Mouse (Mus musculus): Measurements from ENCODE around the gene Accsl.
A peak's percentile ranks its signal among the peaks of the same experiment; 100 is the strongest.

Gene Accsl

GRCm38 (mm10) chr2:93808071-93808470 lies 60.9 kb downstream of the Accsl start:
- no peak for DNase-seq (ENCODE audit: low spot score)

DNA sequence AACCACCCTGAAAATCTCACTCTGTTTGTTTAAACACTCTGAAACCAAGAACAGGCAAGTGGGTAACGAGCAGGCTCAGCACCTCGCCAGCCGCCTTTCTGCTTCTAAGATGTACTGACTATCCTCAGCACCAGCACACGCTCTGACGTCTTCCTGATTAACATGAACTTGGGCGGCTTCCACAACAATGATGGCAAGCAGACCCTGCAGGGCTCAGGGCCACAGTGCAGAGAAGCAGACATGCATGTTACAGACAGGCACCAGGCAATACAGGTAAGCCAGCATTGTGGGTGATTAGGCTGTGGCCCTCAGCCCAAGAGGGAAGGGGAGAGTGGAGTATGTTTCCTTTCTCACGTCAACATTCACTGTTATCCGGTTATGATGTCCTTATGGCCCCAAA lies 61.5 kb downstream of the Accsl start:
- DNase-seq (ENCODE audit: low spot score) = no peak

GRCm38 (mm10) chr2:93806487-93807201 lies 62.3 kb downstream of the Accsl start:
- no peak for DNase-seq (ENCODE audit: low spot score)

GRCm38 (mm10) chr2:93805523-93805922 lies 63.4 kb downstream of the Accsl start:
- DNase-seq (ENCODE audit: low spot score) = peak; percentile 58
